Mouse (Mus musculus) CD8-positive naive resting alpha-beta T cell, adult 2 months (primary cell): ENCODE data around the gene Slxl1.
"Not testable (repeated sequence)": the region's sequence is repeated elsewhere in the genome, so short reads cannot be mapped to it uniquely, and the experiment has no call there.

Experiments used
- DNase-seq, 2 experiments: peaks; one replicate each; pipeline ENCODE4 v3.0.0; 2022; ENCODE audit warnings: low read depth in 2 of 2, low spot score in 2 of 2

Gene Slxl1

DNA sequence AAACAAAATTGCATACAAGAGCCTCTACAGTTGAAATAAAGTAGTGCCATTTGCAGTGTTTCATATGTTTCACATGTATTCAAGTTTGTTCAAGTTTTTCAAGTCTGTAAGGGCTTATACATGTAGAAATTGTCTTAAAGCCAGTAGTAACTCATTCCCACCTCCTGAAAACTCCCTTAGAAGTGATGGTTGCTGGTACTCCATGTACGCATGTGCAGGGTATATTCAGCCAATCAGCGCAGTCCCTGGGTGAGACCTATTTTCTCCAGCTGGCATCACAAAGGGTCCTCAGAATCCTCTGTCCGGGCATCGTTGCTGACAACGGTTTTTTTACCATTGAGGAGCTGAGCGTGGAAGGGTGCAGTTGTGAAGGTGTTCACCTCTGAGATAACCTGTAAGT lies at the start of gene Slxl1:
TSS of gene Slxl1 (plus strand) at position 301 of the 400 bp plus-strand sequence.
- DNase-seq: not testable (repeated sequence)
